Mouse (Mus musculus) cerebellum, adult 2 months (tissue): ENCODE results near the gene Klf2.

Experiments used
- CTCF ChIP-seq: fragments of 200-500 bp; IDR thresholded peaks from 2 replicates; pipeline ENCODE4 v1.5.1; 2011; ENCODE audit warnings: low read depth, mild to moderate bottlenecking, control low read depth, low read length, moderate library complexity, borderline replicate concordance; ENCODE audit not compliant: insufficient read depth
- POLR2A ChIP-seq: fragments of 200-500 bp; IDR thresholded peaks from 2 replicates; pipeline ENCODE4 v1.6.1; 2011; ENCODE audit warnings: low read length, control low read depth, borderline replicate concordance; ENCODE audit not compliant: insufficient read depth

DNA sequence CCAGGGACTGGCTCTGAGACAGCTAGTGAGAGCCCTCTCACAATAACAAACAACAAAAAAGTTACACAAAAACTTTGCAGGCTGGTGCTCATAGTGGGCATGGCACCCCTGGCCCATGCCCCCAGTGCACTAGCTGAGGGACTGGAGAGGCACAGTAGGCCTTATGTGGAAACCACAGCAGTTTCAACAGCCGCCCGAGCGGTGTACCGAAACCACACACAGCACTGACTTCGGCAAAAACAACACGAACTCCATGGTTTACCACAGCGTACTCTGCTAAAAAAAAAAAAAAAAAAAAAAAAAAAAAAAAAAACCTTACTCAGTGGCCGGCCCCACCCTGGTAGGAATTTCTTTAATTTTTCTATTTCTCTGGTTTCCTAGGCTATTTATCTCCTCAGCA, 31.9 kb downstream of the Klf2 start:
- TF ChIP-seq CTCF (no peak), POLR2A (no peak)
